Mouse (Mus musculus): ENCODE measurements around the gene Fgf8.

DNA sequence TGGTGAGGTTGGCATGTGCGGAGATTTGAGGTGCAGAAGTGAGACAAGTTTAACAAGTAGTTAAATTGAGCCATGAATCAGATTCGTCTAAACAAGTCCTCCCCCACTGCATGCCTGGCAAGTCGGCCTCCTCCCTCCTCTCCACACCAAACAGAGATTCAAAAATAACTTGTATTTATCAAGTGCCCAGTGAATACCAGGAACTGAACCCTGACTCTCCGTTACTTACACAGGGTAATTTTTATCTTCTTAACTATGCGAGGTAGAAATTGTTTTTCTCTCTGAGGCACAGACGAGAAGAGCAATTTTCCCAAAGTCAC is 46.5 kb downstream of the Fgf8 start:
- TF ChIP-seq EP300 (IDR thresholded peaks at IDR 0.05; ENCODE audit: insufficient read depth, low read depth, low read length), result no peak
- no peak for TF ChIP-seq CTCF (IDR thresholded peaks at IDR 0.05; ENCODE audit: low read depth, low read length)
- TF ChIP-seq POLR2A (IDR thresholded peaks at IDR 0.05; ENCODE audit: insufficient read depth, low read length), result no peak

Data from ES-Bruce4 (cell line).